Mouse (Mus musculus): ENCODE data around the gene Muc5ac. TPM values are rescaled to one million over a fixed set of nuclear protein-coding genes. Genes with fewer than 3 reads are reported as not detected.

Gene Muc5ac
- total RNA-seq (2012; rRNA removed) (not detected in 2 replicates), total RNA-seq (2014; rRNA removed) (not detected in 2 replicates), polyA plus RNA-seq (2012; ENCODE audit: insufficient read length, low read depth) (not detected in 2 replicates)

DNA sequence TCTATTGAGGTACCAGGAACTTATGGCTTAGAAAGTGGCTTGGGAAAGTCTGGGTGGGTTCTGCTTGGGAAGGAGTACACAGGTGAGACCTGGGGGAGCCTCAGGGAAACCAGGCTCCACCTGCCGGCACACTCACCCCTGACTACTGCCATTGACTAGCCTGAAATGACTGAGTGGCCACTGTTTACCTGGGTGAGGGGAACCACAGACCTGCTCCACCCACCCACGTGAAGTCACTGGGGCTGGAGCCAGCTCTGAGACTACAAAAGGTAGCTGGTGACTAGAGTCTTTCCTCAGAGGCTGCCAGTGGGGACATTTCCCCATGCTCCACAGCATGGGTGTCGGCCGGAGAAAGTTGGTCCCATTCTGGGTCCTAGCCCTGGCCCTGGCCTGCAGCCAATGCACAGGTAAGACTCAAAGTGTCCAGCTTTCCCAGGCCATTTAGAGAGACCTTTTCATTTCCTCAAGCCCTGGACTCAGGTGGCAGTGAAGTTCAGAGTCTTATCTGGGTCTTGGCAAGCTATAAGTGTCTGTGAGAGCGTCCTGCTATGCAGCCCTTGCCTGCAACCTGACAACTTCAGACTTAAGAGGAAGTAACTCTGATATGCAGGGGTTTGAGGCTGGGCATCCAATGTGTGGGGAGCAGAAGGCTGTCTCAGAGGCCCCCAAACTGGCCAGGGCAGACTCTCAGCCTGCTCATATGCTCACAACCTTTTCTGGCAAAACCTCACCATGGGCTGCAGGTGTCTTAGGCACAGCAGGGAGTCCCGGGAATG lies at the start of gene Muc5ac:
Gene Muc5ac, plus strand, starts transcription at position 296 of the 776 bp plus-strand sequence.
- Histone ChIP-seq H3K36me3 (replicated peaks in 1 of 2; ENCODE audit: control insufficient read depth in 1 of 2, insufficient read depth in 1 of 2, low read length in 1 of 2) (no peaks in the 10 kb centered on the region), H3K27me3 (replicated peaks) (peaks cover 99% of the 10 kb centered on the region), H3K9ac (ENCODE audit: insufficient read depth, low read depth) (no peak within 1 kb of the TSS), H3K79me2 (replicated peaks; ENCODE audit: control insufficient read depth, extremely low read depth, insufficient read depth, poor library complexity, severe bottlenecking) (no peaks in the 10 kb centered on the region), H3K4me2 (ENCODE audit: insufficient read depth, low read depth, poor library complexity, severe bottlenecking) (no peak within 1 kb of the TSS), H3K4me3 (replicated peaks in 1 of 3; ENCODE audit: low read depth in 2 of 3, low read length in 2 of 3, poor library complexity in 1 of 3) (no peak within 1 kb of the TSS), H3K4me1 (ENCODE audit: control insufficient read depth in 1 of 2, insufficient read depth in 2 of 2) (no peaks in the 10 kb centered on the region), H3K27ac (ENCODE audit: insufficient read depth, low read depth) (no peak within 1 kb of the TSS), H3K9me3 (replicated peaks; ENCODE audit: low read length) (no peaks in the 10 kb centered on the region)
- dilution Hi-C loops (cut with MboI; ENCODE audit: extremely low pct_ligation_motif_present, extremely low pct_unique_long_range_greater_than_20kb, low sequenced_read_pairs) (no loop called here), in situ Hi-C loops (cut with MboI; ENCODE audit: low pct_ligation_motif_present, low pct_unique_long_range_greater_than_20kb, low sequenced_read_pairs) (no loop called here)
- no peak for DNase-seq (ENCODE audit: extremely low read depth)
- TF ChIP-seq RAD21 (IDR thresholded peaks at IDR 0.05; ENCODE audit: low read depth, low read length): no peak
- no peak for TF ChIP-seq EP300 (IDR thresholded peaks at IDR 0.05; ENCODE audit: low read length)
- no peak for TF ChIP-seq CTCF (conservative IDR thresholded peaks at IDR 0.05 in 1 of 2, IDR thresholded peaks at IDR 0.05 in 1 of 2; ENCODE audit: low read depth in 2 of 2, low read length in 2 of 2)

DNA sequence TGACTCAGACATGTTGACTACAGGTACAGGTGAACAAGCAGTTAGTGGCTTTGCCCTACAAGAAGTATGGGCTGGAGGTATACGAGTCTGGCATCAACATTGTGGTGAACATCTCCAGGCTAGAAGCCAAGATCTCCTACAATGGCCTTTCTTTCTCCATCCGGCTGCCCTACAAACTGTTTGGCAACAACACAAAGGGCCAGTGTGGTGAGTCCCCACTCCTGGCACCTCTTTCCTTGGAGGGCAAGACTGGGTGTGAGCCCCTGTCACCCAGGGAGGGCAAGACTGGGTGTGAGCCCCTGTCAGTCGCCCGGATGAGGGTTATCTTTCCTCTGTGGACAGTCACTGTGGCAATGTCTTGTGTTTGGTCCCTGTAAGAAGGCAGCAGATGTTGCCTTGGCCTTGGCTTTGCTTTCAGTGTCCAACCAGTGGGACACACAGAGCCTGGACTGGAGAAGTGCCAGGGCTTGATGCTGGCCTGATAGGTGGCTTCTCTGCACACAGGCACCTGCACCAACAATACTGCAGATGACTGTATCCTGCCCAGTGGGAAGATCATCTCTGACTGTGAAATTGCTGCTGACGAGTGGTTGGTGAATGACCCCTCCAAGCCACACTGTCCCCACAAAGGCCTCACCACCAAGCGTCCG lies 41.2 kb upstream of the Muc5ac start:
- H3K36me3 ChIP-seq (replicated peaks in 1 of 2; ENCODE audit: control insufficient read depth in 1 of 2, insufficient read depth in 1 of 2, low read length in 1 of 2): no peaks in the 10 kb centered on the region
- no peak overlapping the region for H3K27ac ChIP-seq (ENCODE audit: insufficient read depth, low read depth)
- H3K4me3 ChIP-seq (replicated peaks in 1 of 3; ENCODE audit: low read depth in 2 of 3, low read length in 2 of 3, poor library complexity in 1 of 3): no peak overlapping the region
- H3K4me2 ChIP-seq (ENCODE audit: insufficient read depth, low read depth, poor library complexity, severe bottlenecking): no peak overlapping the region
- H3K4me1 ChIP-seq (ENCODE audit: control insufficient read depth in 1 of 2, insufficient read depth in 2 of 2): peaks cover 4 to 8% of the 10 kb centered on the region in 2 experiments
- no peak for DNase-seq (ENCODE audit: extremely low read depth)
- peaks cover 72% of the 10 kb centered on the region for H3K27me3 ChIP-seq (replicated peaks)
- no peaks in the 10 kb centered on the region for H3K79me2 ChIP-seq (replicated peaks; ENCODE audit: control insufficient read depth, extremely low read depth, insufficient read depth, poor library complexity, severe bottlenecking)
- no peaks in the 10 kb centered on the region for H3K9me3 ChIP-seq (replicated peaks; ENCODE audit: low read length)
- H3K9ac ChIP-seq (ENCODE audit: insufficient read depth, low read depth): no peak overlapping the region
- TF ChIP-seq TBP (conservative IDR thresholded peaks at IDR 0.05; ENCODE audit: low read depth, low read length) (no peak), MAX (IDR thresholded peaks at IDR 0.05; ENCODE audit: low read length) (no peak), MXI1 (IDR thresholded peaks at IDR 0.05; ENCODE audit: low read depth, low read length) (no peak), HCFC1 (IDR thresholded peaks at IDR 0.05; ENCODE audit: low read depth, low read length) (no peak), BHLHE40 (IDR thresholded peaks at IDR 0.05; ENCODE audit: low read depth, low read length) (no peak), ZC3H11A (IDR thresholded peaks at IDR 0.05; ENCODE audit: low read depth, low read length) (no peak), MAFK (IDR thresholded peaks at IDR 0.05; ENCODE audit: insufficient replicate concordance, low read length) (no peak), ZKSCAN1 (IDR thresholded peaks at IDR 0.05; ENCODE audit: borderline replicate concordance, low read depth, low read length) (no peak), EP300 (IDR thresholded peaks at IDR 0.05; ENCODE audit: low read length) (no peak), CTCF (conservative IDR thresholded peaks at IDR 0.05 in 1 of 2, IDR thresholded peaks at IDR 0.05 in 1 of 2; ENCODE audit: low read depth in 2 of 2, low read length in 2 of 2) (no peak), UBTF (IDR thresholded peaks at IDR 0.05; ENCODE audit: low read depth, low read length) (no peak), SMC3 (IDR thresholded peaks at IDR 0.05; ENCODE audit: low read depth, low read length) (no peak), MYC (IDR thresholded peaks at IDR 0.05; ENCODE audit: low read depth, low read length) (no peak), ELF1 (IDR thresholded peaks at IDR 0.05; ENCODE audit: low read depth, low read length) (no peak), USF2 (conservative IDR thresholded peaks at IDR 0.05; ENCODE audit: low read depth, low read length) (no peak)
- in situ Hi-C loops (cut with MboI; ENCODE audit: low pct_ligation_motif_present, low pct_unique_long_range_greater_than_20kb, low sequenced_read_pairs) (no loop called here), dilution Hi-C loops (cut with MboI; ENCODE audit: extremely low pct_ligation_motif_present, extremely low pct_unique_long_range_greater_than_20kb, low sequenced_read_pairs) (no loop called here)
